Mouse (Mus musculus) spleen, adult 2 months (tissue): Measurements from ENCODE around the gene Cbfa2t3.

Source experiments
- CTCF ChIP-seq: fragments of 200-500 bp; IDR thresholded peaks from 2 replicates; pipeline ENCODE4 v1.5.1; 2011; ENCODE audit warnings: mild to moderate bottlenecking, inconsistent platforms; ENCODE audit not compliant: insufficient read depth, insufficient read length, insufficient replicate concordance; ENCODE audit errors: extremely low read depth
- POLR2A ChIP-seq: fragments of 200-500 bp; IDR thresholded peaks from 2 replicates; pipeline ENCODE4 v1.6.1; 2011; ENCODE audit warnings: low read depth, low read length, inconsistent platforms

DNA sequence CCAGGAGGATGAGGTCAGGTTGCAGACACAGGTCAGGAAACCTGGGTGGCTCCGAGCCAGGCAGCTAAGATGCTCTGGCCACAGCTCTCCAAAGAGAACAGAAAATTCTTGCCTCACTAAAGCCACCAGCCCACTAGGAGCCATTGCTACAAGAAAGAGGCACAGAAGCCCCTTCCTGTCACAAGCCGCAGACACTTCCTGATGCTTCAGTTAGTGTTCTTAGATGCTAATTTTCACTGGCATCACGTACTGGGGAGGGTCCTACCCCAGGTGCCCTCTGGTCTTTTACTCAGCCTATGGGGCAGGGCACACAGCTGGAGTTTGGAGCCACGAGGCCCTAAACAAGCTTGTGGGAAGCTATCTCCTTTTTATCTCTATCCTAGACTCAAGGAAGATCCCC lies 102.9 kb downstream of the Cbfa2t3 start:
- no peak for TF ChIP-seq CTCF
- TF ChIP-seq POLR2A: no peak
